Mouse (Mus musculus) gonadal fat pad, adult 2 months (tissue): Measurements from ENCODE around the gene Mt4. TPM values are rescaled to one million over a fixed set of nuclear protein-coding genes. Genes with fewer than 3 reads are reported as not detected.
A peak's percentile ranks its signal among the peaks of the same experiment; 100 is the strongest.
"Not testable (repeated sequence)": the region's sequence is repeated elsewhere in the genome, so short reads cannot be mapped to it uniquely, and the experiment has no call there.

Experiments used
- DNase-seq: peaks from one replicate; pipeline ENCODE4 v3.0.0-alpha.2; 2012; ENCODE audit warnings: low read depth
- polyA plus RNA-seq: library from polyadenylated mRNA; depleted of rRNA; stranded (reverse); fragments of >200 nt; gene quantifications from 2 replicates; pipeline ENCODE4 v1.2.3, GENCODE M21; 2012

Mt4 gene
- polyA plus RNA-seq, 1 experiment: not detected

- peak; percentile 74 for DNase-seq
Measured at GRCm38 (mm10) chr8:94135556-94135955, 1.4 kb upstream of the Mt4 start.

DNA sequence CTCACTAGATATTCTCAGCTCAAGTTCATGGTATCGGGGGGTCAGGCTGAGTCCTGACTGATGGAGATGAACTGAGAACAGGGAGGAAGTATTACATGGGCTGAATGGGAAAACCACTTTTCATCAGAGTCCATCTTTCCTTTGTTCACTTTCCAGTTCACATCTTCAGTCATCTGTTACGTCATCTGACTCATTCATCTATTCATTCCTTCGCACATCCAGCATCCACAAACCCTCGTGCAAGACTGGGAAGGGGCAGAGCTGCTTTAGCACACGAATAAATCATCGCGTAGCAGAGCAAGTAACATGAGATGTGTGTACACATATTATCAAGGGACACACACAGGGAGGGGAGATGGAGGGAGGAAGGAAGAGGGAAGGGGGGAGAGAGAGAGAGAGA lies 805 bp upstream of the Mt4 start:
- DNase-seq: no peak

- no peak for DNase-seq
Measured at GRCm38 (mm10) chr8:94140266-94140795, 3.3 kb downstream of the Mt4 start.

- DNase-seq: no peak
Measured at GRCm38 (mm10) chr8:94148236-94148635, 11.2 kb downstream of the Mt4 start.

- DNase-seq: no peak
Measured at GRCm38 (mm10) chr8:94150925-94151324, 13.9 kb downstream of the Mt4 start.

- DNase-seq: no peak
Measured at GRCm38 (mm10) chr8:94152513-94153300, 15.7 kb downstream of the Mt4 start, which contains the start of gene Mt3. Gene Mt3, plus strand, starts transcription at chr8:94152607.

DNA sequence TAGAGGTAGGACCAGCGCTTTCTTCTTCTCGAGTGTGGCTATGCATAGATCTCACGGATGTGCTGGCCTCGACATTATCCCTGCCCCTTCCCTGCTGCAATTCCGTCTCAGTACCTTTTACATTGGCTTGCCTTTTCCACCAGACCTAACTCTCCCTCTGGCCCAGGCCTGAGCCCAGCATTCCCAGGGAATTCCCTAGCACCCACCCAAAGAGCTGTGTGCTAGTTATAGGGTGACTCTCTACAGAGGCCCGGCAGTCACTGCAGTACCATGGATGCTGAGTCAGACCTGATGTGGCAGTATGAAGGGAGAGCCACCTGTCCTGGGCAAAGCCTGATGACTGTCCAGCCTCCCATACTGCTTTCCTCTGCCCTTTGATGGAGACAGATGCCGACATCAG lies 16.5 kb downstream of the Mt4 start:
- DNase-seq: no peak

- DNase-seq: no peak
Measured at GRCm38 (mm10) chr8:94154537-94154936, 17.5 kb downstream of the Mt4 start.

DNA sequence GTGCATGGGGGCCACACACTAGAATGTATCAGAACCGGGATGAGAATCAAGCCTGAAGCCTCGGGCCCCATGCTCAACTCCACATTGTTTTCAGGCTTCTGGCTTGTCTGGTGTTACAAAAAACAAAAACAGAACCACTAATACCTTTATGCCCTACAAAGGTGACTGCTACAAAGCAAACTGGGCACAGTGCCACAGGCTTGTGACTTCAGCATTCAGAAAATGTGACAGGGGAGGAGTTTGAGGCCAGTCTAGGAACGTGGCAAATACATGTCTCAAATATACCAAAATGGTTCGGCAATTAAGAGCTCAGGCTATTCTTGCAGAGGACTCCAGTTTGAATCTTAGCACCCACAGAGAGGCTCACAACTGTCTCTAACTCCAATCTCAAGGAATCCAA lies 19.1 kb downstream of the Mt4 start:
- DNase-seq: no peak

- not testable (repeated sequence) for DNase-seq
Measured at GRCm38 (mm10) chr8:94165772-94166171, 28.8 kb downstream of the Mt4 start.

DNA sequence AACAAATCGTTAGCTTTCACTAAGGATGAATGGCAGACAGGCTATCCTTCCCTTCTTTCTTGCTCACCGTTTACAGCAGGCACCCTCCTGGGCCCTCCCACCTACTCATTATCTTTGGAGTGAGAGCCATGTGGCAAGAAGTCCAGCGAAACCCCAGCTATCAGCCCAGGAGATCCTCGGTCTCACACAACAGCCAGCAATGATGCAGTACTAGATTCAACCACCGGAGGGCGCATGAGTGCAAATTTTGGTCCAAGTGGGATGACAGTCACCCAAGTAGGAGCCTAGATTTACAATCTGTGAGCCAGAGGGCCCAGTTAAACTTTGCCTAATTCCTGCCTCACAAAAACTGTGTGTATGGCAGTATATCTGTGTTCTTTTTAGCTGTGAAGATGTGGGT lies 30.2 kb downstream of the Mt4 start:
- DNase-seq: no peak

GRCm38 (mm10) chr8:94169547-94169946 lies 32.5 kb downstream of the Mt4 start:
- DNase-seq: no peak

- DNase-seq: no peak
Measured at GRCm38 (mm10) chr8:94171321-94171755, 34.3 kb downstream of the Mt4 start.

DNA sequence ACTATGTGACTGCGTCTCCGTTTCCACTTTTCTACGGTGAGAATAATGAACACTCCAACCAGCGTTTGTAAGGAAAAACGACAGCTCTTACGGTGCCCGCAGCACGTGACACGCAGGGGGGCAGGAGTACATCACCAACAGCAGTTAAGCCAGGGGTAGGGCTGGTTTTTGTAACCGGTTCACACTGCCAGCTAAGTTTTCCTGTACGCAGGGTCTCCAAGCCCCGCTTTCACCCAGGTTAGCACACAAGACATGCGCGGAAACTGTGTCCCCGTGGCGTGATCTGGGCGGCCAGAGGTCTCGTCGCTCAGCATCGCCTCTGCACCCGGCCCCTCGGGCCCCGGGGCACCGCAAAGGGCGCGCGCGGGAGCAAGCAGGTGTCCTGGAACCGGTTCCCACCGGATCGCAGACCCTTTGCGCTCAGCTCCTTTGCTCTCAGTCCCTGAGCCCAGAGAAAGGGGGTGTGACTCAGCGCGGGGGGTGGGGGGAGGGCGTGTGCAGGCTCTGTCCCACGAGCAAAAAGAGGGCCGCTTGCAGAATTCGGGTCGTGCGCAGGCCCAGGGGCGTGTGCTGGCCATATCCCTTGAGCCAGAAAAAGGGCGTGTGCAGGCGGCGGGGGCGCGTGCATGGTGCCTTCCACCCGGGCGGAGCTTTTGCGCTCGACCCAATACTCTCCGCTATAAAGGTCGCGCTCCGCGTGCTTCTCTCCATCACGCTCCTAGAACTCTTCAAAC lies 35.2 kb downstream of the Mt4 start, which contains the start of gene Mt2:
TSS of gene Mt2 (plus strand) at position 590 of the 734 bp plus-strand sequence.
- no peak for DNase-seq

DNA sequence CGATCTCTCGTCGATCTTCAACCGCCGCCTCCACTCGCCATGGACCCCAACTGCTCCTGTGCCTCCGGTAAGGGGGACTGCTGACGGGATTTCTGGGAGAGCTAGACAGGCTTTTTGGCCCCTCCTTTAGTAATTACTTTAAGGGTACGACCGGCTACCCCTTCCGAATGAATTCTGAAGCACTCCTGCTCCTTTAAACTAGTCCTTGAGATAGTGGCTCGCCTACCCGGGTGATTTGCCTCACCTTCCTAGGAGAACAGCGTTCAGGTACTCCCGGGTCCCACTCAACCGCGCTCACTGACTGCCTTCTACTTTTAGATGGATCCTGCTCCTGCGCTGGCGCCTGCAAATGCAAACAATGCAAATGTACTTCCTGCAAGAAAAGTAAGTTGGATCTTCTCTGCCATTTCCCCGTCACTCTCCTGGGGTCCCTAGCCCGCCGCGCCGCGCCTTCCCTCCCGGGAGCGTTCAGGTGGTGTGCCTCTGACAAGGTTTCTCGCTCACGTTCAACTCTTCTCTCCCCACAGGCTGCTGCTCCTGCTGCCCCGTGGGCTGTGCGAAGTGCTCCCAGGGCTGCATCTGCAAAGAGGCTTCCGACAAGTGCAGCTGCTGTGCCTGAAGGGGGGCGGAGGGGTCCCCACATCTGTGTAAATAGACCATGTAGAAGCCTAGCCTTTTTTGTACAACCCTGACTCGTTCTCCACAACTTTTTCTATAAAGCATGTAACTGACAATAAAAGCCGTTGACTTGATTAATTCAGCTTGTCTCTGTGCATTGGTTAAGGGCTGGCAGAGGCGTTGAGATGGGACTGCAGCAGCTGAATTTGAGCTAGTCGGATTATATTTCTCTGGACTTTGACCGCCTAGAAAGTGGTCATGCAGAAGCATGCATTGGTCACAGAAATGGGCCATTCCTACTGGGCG lies 36.1 kb downstream of the Mt4 start:
- no peak for DNase-seq

DNA sequence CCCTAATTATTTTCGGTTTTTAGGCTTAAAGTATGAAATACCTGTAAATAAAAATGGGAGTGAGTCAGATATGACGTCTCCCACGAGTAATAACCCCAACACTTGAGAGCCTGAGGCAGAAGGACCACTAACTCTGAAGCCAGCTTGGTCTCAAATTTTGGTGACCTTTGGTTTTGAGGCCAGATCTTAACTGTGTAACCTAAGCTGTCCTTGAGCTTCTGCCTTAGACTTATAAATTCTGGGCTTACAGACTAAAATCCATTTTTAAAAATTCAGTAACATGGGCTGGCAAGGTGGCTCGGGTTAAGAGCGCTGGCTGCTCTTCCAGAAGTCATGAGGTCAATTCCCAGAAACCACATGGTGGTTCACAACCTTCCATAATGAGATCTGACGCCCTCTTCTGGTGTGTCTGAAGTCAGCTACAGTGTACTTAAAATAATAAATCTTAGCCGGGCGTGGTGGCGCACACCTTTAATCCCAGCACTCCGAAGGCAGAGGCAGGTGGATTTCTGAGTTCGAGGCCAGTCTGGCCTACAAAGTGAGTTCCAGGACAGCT lies 36.9 kb downstream of the Mt4 start:
- no peak for DNase-seq

- no peak for DNase-seq
Measured at GRCm38 (mm10) chr8:94174619-94175213, 37.7 kb downstream of the Mt4 start.

DNA sequence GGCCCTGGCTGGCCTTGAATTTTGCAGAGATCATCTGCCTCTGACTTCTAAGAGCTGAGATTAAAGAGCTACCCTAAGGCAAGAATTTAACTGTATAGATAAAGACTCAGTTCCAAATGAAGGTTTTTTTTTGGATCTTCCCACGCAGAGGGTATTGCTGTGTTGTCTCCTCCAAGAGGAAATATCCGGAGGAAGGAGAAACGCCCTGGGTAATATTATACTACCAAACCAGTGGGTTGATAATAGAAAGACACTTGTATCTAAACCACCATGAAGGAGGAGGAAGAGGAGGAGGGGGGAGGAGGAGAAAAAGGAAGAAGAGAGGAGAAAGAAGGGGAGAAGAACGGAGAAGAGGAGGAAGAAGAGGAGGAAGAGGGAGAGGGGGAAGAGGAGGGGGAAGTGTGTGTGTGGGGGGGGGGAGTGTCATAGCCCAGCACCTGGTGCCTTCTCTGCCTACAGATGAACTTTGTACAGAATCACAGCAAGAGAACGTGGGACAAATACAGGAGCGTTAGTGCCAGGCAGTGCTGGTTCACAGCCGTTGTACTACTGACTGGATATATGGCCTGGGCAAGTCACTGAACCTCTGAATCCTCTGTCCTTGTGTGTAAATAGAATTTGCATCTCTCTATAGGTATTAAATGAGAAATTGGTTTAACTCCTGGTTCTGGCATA lies 40.9 kb downstream of the Mt4 start:
- DNase-seq: no peak

DNA sequence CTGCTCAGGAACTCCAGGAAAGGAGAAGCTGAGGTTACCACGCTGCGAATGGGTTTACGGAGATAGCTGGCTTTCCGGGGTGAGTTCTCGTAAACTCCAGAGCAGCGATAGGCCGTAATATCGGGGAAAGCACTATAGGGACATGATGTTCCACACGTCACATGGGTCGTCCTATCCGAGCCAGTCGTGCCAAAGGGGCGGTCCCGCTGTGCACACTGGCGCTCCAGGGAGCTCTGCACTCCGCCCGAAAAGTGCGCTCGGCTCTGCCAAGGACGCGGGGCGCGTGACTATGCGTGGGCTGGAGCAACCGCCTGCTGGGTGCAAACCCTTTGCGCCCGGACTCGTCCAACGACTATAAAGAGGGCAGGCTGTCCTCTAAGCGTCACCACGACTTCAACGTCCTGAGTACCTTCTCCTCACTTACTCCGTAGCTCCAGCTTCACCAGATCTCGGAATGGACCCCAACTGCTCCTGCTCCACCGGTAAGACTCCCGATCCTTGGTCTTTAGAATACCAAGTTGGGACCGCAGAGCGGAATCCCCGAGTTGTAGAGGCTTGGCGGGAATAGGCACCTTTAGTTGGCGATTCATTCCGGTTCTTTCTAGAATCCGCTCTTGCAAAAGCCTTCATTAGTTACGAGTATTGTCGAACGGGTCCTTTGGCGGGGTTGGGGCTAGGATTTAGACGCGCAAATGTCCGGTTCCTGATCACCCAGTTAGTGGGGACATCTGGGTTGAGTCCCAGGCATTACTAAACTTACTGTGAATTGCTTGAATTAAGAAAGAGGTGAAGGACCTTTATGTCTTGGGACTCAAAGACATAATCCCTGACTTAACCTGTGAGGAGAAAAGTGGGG lies 42.1 kb downstream of the Mt4 start, which contains the start of gene Mt1:
TSS of gene Mt1 (plus strand) at position 226 of the 856 bp plus-strand sequence.
- DNase-seq: peak; percentile 78
